Mouse (Mus musculus): ENCODE measurements at regions not wholly inside any gene's neighbourhood (a gene's known extent, or its start where the extent isn't known, plus 50 kb on each side); places are given as distances from the start of the nearest gene placed in this dataset.

DNA sequence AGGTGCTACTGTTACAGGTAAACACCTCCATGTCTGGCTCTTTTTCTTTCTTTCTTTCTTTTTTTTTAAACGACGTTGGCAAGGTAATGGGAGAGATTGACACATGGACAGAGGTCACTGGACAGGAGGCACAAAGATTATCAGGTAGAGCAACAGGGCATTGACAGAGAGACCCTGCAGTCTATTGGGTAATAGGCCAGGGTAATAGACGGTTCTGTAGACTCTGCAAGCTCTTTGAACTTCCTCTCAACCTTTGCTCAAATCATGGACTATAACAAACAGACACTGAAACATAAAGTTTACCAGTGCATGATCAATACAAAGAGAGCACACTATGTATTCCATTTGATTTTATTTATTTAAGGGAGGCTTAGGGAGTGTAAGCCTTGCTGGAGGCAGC lies 61.0 kb upstream of the Mycn start:
- no peak for TF ChIP-seq POLR2A (IDR thresholded peaks at IDR 0.05; ENCODE audit: extremely low read depth, insufficient read depth, low read length)
- no peak for TF ChIP-seq CTCF (IDR thresholded peaks at IDR 0.05; ENCODE audit: extremely low read depth, insufficient read depth, low read length)
